Mouse (Mus musculus) erythroid progenitor cell, adult 5-6 weeks (primary cell): ENCODE measurements around the gene Samd13. TPM values are rescaled to one million over a fixed set of nuclear protein-coding genes. Genes with fewer than 3 reads are reported as not detected.

Source experiments
- ATAC-seq: replicated peaks from 2 replicates; pipeline ENCODE4 v1.8.0; 2016; ENCODE audit warnings: moderate number of reproducible peaks, mild to moderate bottlenecking, moderate TSS enrichment, inconsistent platforms; ENCODE audit not compliant: poor library complexity, low FRiP score, severe bottlenecking
- total RNA-seq, 2 experiments: library from RNA; stranded (forward) in 1 of 2; stranded (reverse) in 1 of 2; fragments of 150-400 nt in 1 of 2; fragments of 186-747, 209-891 nt in 1 of 2; gene quantifications; 2 replicates each; pipeline versions ENCODE4 v1.2.3 to v1.2.4; 2015 to 2017; ENCODE audit warnings: low replicate concordance in 2 of 2

Gene Samd13
- total RNA-seq (2015; ENCODE audit: low replicate concordance), result 5.4 TPM in 1 of 2 replicates, not detected in the other
- total RNA-seq (2017; ENCODE audit: low replicate concordance), result not detected in 2 replicates

GRCm38 (mm10) chr3:146684811-146685675 is at the start of gene Samd13:
Gene Samd13, minus strand, starts transcription at chr3:146685592.
- peak; percentile 30; the same call in 1 of the 2 replicates for ATAC-seq

GRCm38 (mm10) chr3:146731499-146731898 is 46.1 kb upstream of the Samd13 start:
- no peak for ATAC-seq

- no peak for ATAC-seq
These were observed 37.6 kb upstream of the Samd13 start for GRCm38 (mm10) chr3:146723037-146723436.

- no peak for ATAC-seq
These were observed 34.3 kb upstream of the Samd13 start for GRCm38 (mm10) chr3:146719696-146720095.

GRCm38 (mm10) chr3:146718251-146718650 is 32.9 kb upstream of the Samd13 start:
- no peak for ATAC-seq

- ATAC-seq, result no peak
These were observed 26.9 kb upstream of the Samd13 start for GRCm38 (mm10) chr3:146712305-146712704.

- no peak for ATAC-seq
These were observed 26.2 kb upstream of the Samd13 start for GRCm38 (mm10) chr3:146711559-146711958.

- no peak for ATAC-seq
These were observed 25.7 kb upstream of the Samd13 start for GRCm38 (mm10) chr3:146711084-146711483.

- no peak for ATAC-seq
These were observed 23.7 kb upstream of the Samd13 start for GRCm38 (mm10) chr3:146709086-146709485.

- ATAC-seq, result no peak
These were observed 23.0 kb upstream of the Samd13 start for GRCm38 (mm10) chr3:146708381-146708780.

- no peak for ATAC-seq
These were observed 18.7 kb upstream of the Samd13 start for GRCm38 (mm10) chr3:146704099-146704498.

- peak; percentile 82 for ATAC-seq
These were observed 14.7 kb upstream of the Samd13 start for GRCm38 (mm10) chr3:146700051-146700450.

- no peak for ATAC-seq
These were observed 13.6 kb upstream of the Samd13 start for GRCm38 (mm10) chr3:146698982-146699381.

GRCm38 (mm10) chr3:146692547-146692946 is 7.2 kb upstream of the Samd13 start:
- no peak for ATAC-seq

GRCm38 (mm10) chr3:146687121-146687725 is 1.8 kb upstream of the Samd13 start:
- no peak for ATAC-seq

- ATAC-seq, result no peak
These were observed 1.0 kb upstream of the Samd13 start for GRCm38 (mm10) chr3:146686428-146686827.

GRCm38 (mm10) chr3:146683095-146683494 is 2.3 kb downstream of the Samd13 start:
- no peak for ATAC-seq

GRCm38 (mm10) chr3:146682140-146682651 is 3.2 kb downstream of the Samd13 start:
- ATAC-seq, result no peak

- ATAC-seq, result no peak
These were observed 3.7 kb downstream of the Samd13 start for GRCm38 (mm10) chr3:146681696-146682095.

- no peak for ATAC-seq
These were observed 4.8 kb downstream of the Samd13 start for GRCm38 (mm10) chr3:146680625-146681024.

- no peak for ATAC-seq
These were observed 5.7 kb downstream of the Samd13 start for GRCm38 (mm10) chr3:146679646-146680045.
